ENCODE assay signal across 13 mouse cellular contexts in genomic region chr2:165845490-165845889, GRCm38 (mm10). TPM values are rescaled to one million over a fixed set of nuclear protein-coding genes. Genes with fewer than 3 reads are reported as not detected.
DNase-seq lines count a peak whose midpoint lies in the region; ATAC-seq and TF ChIP-seq lines count a peak whose summit lies in the region.
"Had no signal": no experiment of that assay in that cellular context is flagged by ENCODE, and none has a peak within 500 bp of the region (broad histone marks: within the 10 kb centered on the region; RNA-seq: fewer than 3 reads in every experiment).

No protein-coding gene starts in this region.

- peak; percentile 58 for TF ChIP-seq POLR2A in heart, adult 2 months (IDR thresholded peaks at IDR 0.05; ENCODE audit: insufficient read depth, low read depth, low read length)

- peaks cover 21% of the 10 kb centered on the region for H3K36me3 ChIP-seq in heart, adult 2 months (ENCODE audit: control insufficient read depth, insufficient read depth, low read length)
- peaks cover 92% of the 10 kb centered on the region for H3K36me3 ChIP-seq in neural tube, embryonic 13.5 days
- peaks cover 15% of the 10 kb centered on the region for H3K36me3 ChIP-seq in intestine, embryonic 16.5 days (ENCODE audit: control insufficient read depth, insufficient read depth, low read length)
- H3K36me3 ChIP-seq in midbrain, embryonic 14.5 days (ENCODE audit: control insufficient read depth, insufficient read depth, low read length) = peaks cover 83% of the 10 kb centered on the region

- intact Hi-C loops in heart, adult 2 months (cut with DNase I) = no loop called here
- intact Hi-C loops in heart, postnatal 10 days (cut with DNase I) = no loop called here

- no peaks in the 10 kb centered on the region for H3K27me3 ChIP-seq in heart, adult 2 months (ENCODE audit: control insufficient read depth, insufficient read depth, low read length)
- H3K27me3 ChIP-seq in neural tube, embryonic 13.5 days = no peaks in the 10 kb centered on the region
- no peaks in the 10 kb centered on the region for H3K27me3 ChIP-seq in intestine, embryonic 16.5 days (replicated peaks; ENCODE audit: control insufficient read depth, insufficient read depth, low read length)
- no peaks in the 10 kb centered on the region for H3K27me3 ChIP-seq in midbrain, embryonic 14.5 days (ENCODE audit: control insufficient read depth, insufficient read depth, low read length)
- H3K27me3 ChIP-seq: kidney, embryonic 15.5 days; midbrain, embryonic 13.5 days; neural tube, embryonic 12.5 days had no signal

- no peaks in the 10 kb centered on the region for H3K79me2 ChIP-seq in heart, adult 2 months (replicated peaks; ENCODE audit: control insufficient read depth, insufficient read depth, low read length)

- no peak for ATAC-seq in neural tube, embryonic 13.5 days (ENCODE audit: low read depth)
- ATAC-seq in intestine, embryonic 16.5 days = no peak
- ATAC-seq in midbrain, embryonic 14.5 days (ENCODE audit: low FRiP score, low TSS enrichment) = no peak
- ATAC-seq: midbrain, embryonic 13.5 days had no signal

- TF ChIP-seq CTCF in heart, adult 2 months (IDR thresholded peaks at IDR 0.05) = no peak

- H3K4me2 ChIP-seq in neural tube, embryonic 13.5 days = no peak overlapping the region
- H3K4me2 ChIP-seq in intestine, embryonic 16.5 days (ENCODE audit: low read depth, low read length) = no peak overlapping the region
- H3K4me2 ChIP-seq in midbrain, embryonic 14.5 days (ENCODE audit: low read length) = no peak overlapping the region
- H3K4me2 ChIP-seq: kidney, embryonic 15.5 days; lung, embryonic 14.5 days; midbrain, embryonic 13.5 days; neural tube, embryonic 12.5 days had no signal

- no peak overlapping the region for H3K4me3 ChIP-seq in heart, adult 2 months
- H3K4me3 ChIP-seq in neural tube, embryonic 13.5 days = no peak overlapping the region
- H3K4me3 ChIP-seq in intestine, embryonic 16.5 days (ENCODE audit: low read length) = no peak overlapping the region
- H3K4me3 ChIP-seq in midbrain, embryonic 14.5 days (replicated peaks; ENCODE audit: low read depth, low read length) = no peak overlapping the region
- H3K4me3 ChIP-seq: kidney, embryonic 15.5 days; midbrain, embryonic 13.5 days; neural tube, embryonic 12.5 days had no signal

- H3K9ac ChIP-seq in heart, adult 2 months (ENCODE audit: low read depth, low read length) = no peak overlapping the region
- H3K9ac ChIP-seq in neural tube, embryonic 13.5 days = no peak overlapping the region
- no peak overlapping the region for H3K9ac ChIP-seq in intestine, embryonic 16.5 days (ENCODE audit: low read depth, low read length)
- no peak overlapping the region for H3K9ac ChIP-seq in midbrain, embryonic 14.5 days (replicated peaks; ENCODE audit: low read length)
- H3K9ac ChIP-seq: kidney, embryonic 15.5 days; lung, embryonic 14.5 days; midbrain, embryonic 13.5 days; neural tube, embryonic 12.5 days had no signal

- DNase-seq in heart, adult 2 months = peak; percentile 58 to 65
- no peak for DNase-seq in heart, postnatal 10 days
- DNase-seq in neural tube, embryonic 10.5 days (ENCODE audit: extremely low spot score, low spot score) = no peak
- DNase-seq in cerebellum, adult 11-12 months = peak; percentile 80
- DNase-seq in lung, postnatal 36 days = peak; percentile 71
- DNase-seq in midbrain, embryonic 14.5 days = no peak
- DNase-seq: lung, embryonic 14.5 days; thymus, postnatal 25 days had no signal

- H3K9me3 ChIP-seq in neural tube, embryonic 13.5 days = no peaks in the 10 kb centered on the region
- H3K9me3 ChIP-seq in intestine, embryonic 16.5 days (ENCODE audit: control insufficient read depth, low read length) = no peaks in the 10 kb centered on the region
- H3K9me3 ChIP-seq in midbrain, embryonic 14.5 days (ENCODE audit: control insufficient read depth, low read length) = no peaks in the 10 kb centered on the region
- H3K9me3 ChIP-seq: kidney, embryonic 15.5 days; midbrain, embryonic 13.5 days; neural tube, embryonic 12.5 days had no signal

- H3K4me1 ChIP-seq in heart, adult 2 months (ENCODE audit: control insufficient read depth, insufficient read depth, low read length) = peaks cover 21% of the 10 kb centered on the region
- H3K4me1 ChIP-seq in neural tube, embryonic 13.5 days (replicated peaks) = peaks cover 25% of the 10 kb centered on the region
- H3K4me1 ChIP-seq in intestine, embryonic 16.5 days (ENCODE audit: control insufficient read depth, insufficient read depth, low read length) = peaks cover 8% of the 10 kb centered on the region
- H3K4me1 ChIP-seq in midbrain, embryonic 14.5 days (ENCODE audit: control insufficient read depth, insufficient read depth, low read length) = peaks cover 18% of the 10 kb centered on the region

- TF ChIP-seq EP300 in heart, adult 2 months (IDR thresholded peaks at IDR 0.05; ENCODE audit: insufficient read depth, low read depth, low read length) = 0 out of 2 replicates have a peak, but pooled peaks have one; percentile 56

- 57% methylated on average over 22 of the region's 22 CpGs for WGBS in heart, adult 2 months
- 84% methylated on average over 22 of the region's 22 CpGs for WGBS in neural tube, embryonic 13.5 days
- 90% methylated on average over 22 of the region's 22 CpGs for WGBS in intestine, embryonic 16.5 days
- 86% methylated on average over 22 of the region's 22 CpGs for WGBS in midbrain, embryonic 14.5 days

- peak overlapping the region; percentile 72 for H3K27ac ChIP-seq in heart, adult 2 months
- peak overlapping the region; percentile 33; the same call in 1 of the 2 replicates for H3K27ac ChIP-seq in neural tube, embryonic 13.5 days (replicated peaks)
- no peak overlapping the region for H3K27ac ChIP-seq in intestine, embryonic 16.5 days (ENCODE audit: low read length)
- no peak overlapping the region for H3K27ac ChIP-seq in midbrain, embryonic 14.5 days (replicated peaks; ENCODE audit: low read depth, low read length)
- H3K27ac ChIP-seq: kidney, embryonic 15.5 days; midbrain, embryonic 13.5 days; neural tube, embryonic 12.5 days had no signal

RNA-seq across cellular contexts. Expression of gene Zmynd8, which starts 53.3 kb away (rescaled TPM):
- 10 to 100 TPM; 44.4 to 47.2 TPM for total RNA-seq in heart, adult 2 months (2021)
- polyA plus RNA-seq in heart, adult 2 months (2012; rRNA removed) = 20.4 and 31.2 TPM in 2 replicates
- total RNA-seq in heart, postnatal 10 days (2021) = 10 to 100 TPM; 48.7 to 55.5 TPM
- polyA plus RNA-seq in neural tube, embryonic 13.5 days (2015; fragmentation: Nextera tagmentation; extraction: Ambion mirVana) = 69.0 and 73.2 TPM in 2 replicates
- polyA plus RNA-seq in intestine, embryonic 16.5 days (2015; fragmentation: Nextera tagmentation; extraction: Ambion mirVana) = 57.3 and 61.6 TPM in 2 replicates
- 64.4 and 67.8 TPM in 2 replicates for polyA plus RNA-seq in midbrain, embryonic 14.5 days (2014; fragmentation: Nextera tagmentation; extraction: Ambion mirVana)

Comparison
In these comparisons a context has a peak if more than half of its experiments do, and no peak if none do; other contexts are left out.
1. DNase-seq: peak in heart, adult 2 months (2 of 2), cerebellum, adult 11-12 months (single experiment) and lung, postnatal 36 days (single experiment); none in heart, postnatal 10 days (0 of 2), neural tube, embryonic 10.5 days (single experiment) and midbrain, embryonic 14.5 days (single experiment).
2. H3K27ac ChIP-seq: peak in heart, adult 2 months (single experiment) and neural tube, embryonic 13.5 days (single experiment); none in intestine, embryonic 16.5 days (single experiment) and midbrain, embryonic 14.5 days (single experiment).